Mouse (Mus musculus) heart, adult 2 months (tissue): ENCODE results near the gene Psmg3. TPM values are rescaled to one million over a fixed set of nuclear protein-coding genes. Genes with fewer than 3 reads are reported as not detected.
A peak's percentile ranks its signal among the peaks of the same experiment; 100 is the strongest.

ENCODE experiments used
- DNase-seq, 2 experiments: peaks; one replicate each; pipeline ENCODE4 v3.0.0; 2021
- H3K27ac ChIP-seq: fragments of 200-600 bp; 2 replicates; pipeline ENCODE4 v1.8.1; 2022
- H3K27me3 ChIP-seq: fragments of 200-500 bp; 2 replicates; pipeline ENCODE4 v1.6.1; 2012; ENCODE audit warnings: mild to moderate bottlenecking, low read length, inconsistent platforms, mixed read lengths; ENCODE audit not compliant: control insufficient read depth, insufficient read depth
- H3K36me3 ChIP-seq: fragments of 200-500 bp; 2 replicates; pipeline ENCODE4 v1.6.1; 2012; ENCODE audit warnings: low read length, inconsistent platforms; ENCODE audit not compliant: control insufficient read depth, insufficient read depth
- H3K4me1 ChIP-seq: fragments of 200-500 bp; 2 replicates; pipeline ENCODE4 v1.6.1; 2011; ENCODE audit warnings: low read length; ENCODE audit not compliant: control insufficient read depth, insufficient read depth
- H3K4me3 ChIP-seq: fragments of 200-600 bp; 2 replicates; pipeline ENCODE4 v1.8.1; 2022
- H3K79me2 ChIP-seq: fragments of 200-500 bp; replicated peaks from 2 replicates; pipeline ENCODE4 v1.6.1; 2012; ENCODE audit warnings: mild to moderate bottlenecking, inconsistent platforms, low read length, moderate library complexity, mixed read lengths; ENCODE audit not compliant: control insufficient read depth, insufficient read depth
- H3K9ac ChIP-seq: fragments of 200-500 bp; 2 replicates; pipeline ENCODE4 v1.6.1; 2012; ENCODE audit warnings: low read depth, mild to moderate bottlenecking, control low read depth, inconsistent platforms, low read length, mixed read lengths
- CTCF ChIP-seq: fragments of 200-600 bp; IDR thresholded peaks from 2 replicates; pipeline ENCODE4 v1.8.1; 2022; ENCODE audit warnings: antibody characterized with exemption, mild to moderate bottlenecking, moderate library complexity
- EP300 ChIP-seq: fragments of 200-500 bp; IDR thresholded peaks from 2 replicates; pipeline ENCODE4 v1.6.1; 2011; ENCODE audit warnings: low read depth, low read length, control low read depth; ENCODE audit not compliant: insufficient read depth
- POLR2A ChIP-seq: fragments of 200-500 bp; IDR thresholded peaks from 2 replicates; pipeline ENCODE4 v1.6.1; 2011; ENCODE audit warnings: mild to moderate bottlenecking, low read depth, low read length, control low read depth; ENCODE audit not compliant: insufficient read depth
- WGBS: fragments of 180-500 bp; shearing (Covaris S2); methylation state at CpG from one replicate; pipeline ENCODE4 v1.1.7; 2018; 5-methylcytosine and 5-hydroxymethylcytosine counted together
- intact Hi-C: fragments of 180-260 bp; cut with DNase I; formaldehyde crosslinking; loops from one replicate; pipeline ENCODE4 v1.15.1; 2025
- polyA plus RNA-seq: library from polyadenylated mRNA; depleted of rRNA; stranded (reverse); fragments of >200 nt; gene quantifications from 2 replicates; pipeline ENCODE4 v1.2.3, GENCODE M21; 2012
- total RNA-seq, 2 experiments: library from RNA; stranded (reverse); gene quantifications; 2 replicates each; pipeline ENCODE4 v1.2.3; 2021

The Psmg3 gene
- total and polyA plus RNA-seq, 3 experiments, result 9.9 to 15.7 (median 11.3) TPM

DNA sequence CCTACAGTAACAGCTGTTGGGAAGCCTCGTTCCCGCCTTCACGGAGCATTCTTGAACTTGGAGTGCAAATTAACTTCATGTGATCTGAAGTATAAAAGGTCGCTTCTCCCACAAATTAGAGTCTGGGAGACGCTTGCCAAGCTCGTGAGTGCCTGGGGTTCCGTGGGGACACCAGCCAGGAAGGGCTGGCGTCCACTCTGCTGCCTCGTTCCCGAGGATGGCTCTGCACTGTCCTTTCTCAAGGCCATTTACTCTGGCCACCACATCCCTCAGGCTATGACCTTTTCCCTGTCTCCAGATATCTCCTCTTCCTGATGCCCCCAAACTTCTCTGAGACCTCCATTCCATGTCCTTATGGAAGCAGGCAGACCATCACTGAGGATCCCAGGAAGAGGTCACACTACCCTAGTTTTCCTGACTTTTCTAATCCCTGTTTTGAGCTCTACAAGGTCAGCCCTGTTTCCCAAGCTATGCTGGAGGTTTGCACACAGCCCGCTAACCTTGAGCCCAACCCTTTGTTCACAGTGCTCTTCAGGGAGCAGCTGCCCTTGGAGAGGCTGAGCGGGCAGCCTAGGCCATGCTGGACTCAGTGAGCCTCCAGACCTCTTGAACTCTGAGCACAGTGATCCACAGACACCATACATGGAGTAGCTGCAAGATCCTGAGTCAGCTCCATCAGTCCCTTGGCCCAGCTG is 23.1 kb upstream of the Psmg3 start:
- Histone ChIP-seq H3K27ac (no peak overlapping the region), H3K27me3 (no peaks in the 10 kb centered on the region), H3K4me3 (no peak overlapping the region), H3K4me1 (no peaks in the 10 kb centered on the region; the same call in 1 of the 2 replicates), H3K36me3 (no peaks in the 10 kb centered on the region), H3K79me2 (no peaks in the 10 kb centered on the region), H3K9ac (no peak overlapping the region)
- DNase-seq, result no peak
- intact Hi-C loops, result no loop called here
- TF ChIP-seq EP300 (no peak), CTCF (no peak), POLR2A (no peak)
- 58% methylated on average over 12 of the region's 12 CpGs for WGBS

DNA sequence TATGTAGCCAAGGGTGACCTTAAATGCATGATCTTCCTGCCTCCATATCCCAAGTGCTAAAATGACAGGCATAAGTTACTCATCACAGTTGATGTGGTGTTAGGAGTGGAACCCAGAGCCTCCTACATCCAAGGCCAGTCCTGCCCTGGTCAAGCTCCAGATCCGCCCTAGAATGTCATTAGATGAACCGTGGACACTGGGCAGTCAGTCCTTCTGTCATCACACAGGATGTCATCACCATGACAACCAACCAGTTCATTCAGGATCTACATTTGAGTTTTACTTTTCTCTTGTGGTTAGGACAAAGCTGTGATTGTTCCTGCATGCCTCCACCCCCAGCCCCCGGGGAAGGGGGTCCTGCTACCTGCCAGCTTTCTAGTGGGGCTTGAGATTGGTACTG is 12.5 kb upstream of the Psmg3 start:
- Histone ChIP-seq H3K27ac (no peak overlapping the region), H3K79me2 (no peaks in the 10 kb centered on the region), H3K4me1 (no peaks in the 10 kb centered on the region), H3K9ac (no peak overlapping the region), H3K4me3 (no peak overlapping the region), H3K36me3 (no peaks in the 10 kb centered on the region), H3K27me3 (no peaks in the 10 kb centered on the region)
- no peak for TF ChIP-seq CTCF
- TF ChIP-seq EP300, result no peak
- TF ChIP-seq POLR2A, result no peak
- WGBS, result 30% methylated on average over 3 of the region's 3 CpGs
- no peak for DNase-seq
- intact Hi-C loops, result loop anchor here (2.0 to 5.0 kb wide), 4 partner anchors 94 to 573 kb away; no protein-coding TSS in a partner anchor

GRCm38 (mm10) chr5:139838476-139838892 is 11.8 kb upstream of the Psmg3 start:
- Histone ChIP-seq H3K79me2 (no peaks in the 10 kb centered on the region), H3K4me1 (no peaks in the 10 kb centered on the region), H3K4me3 (no peak overlapping the region), H3K9ac (no peak overlapping the region), H3K36me3 (no peaks in the 10 kb centered on the region), H3K27ac (no peak overlapping the region), H3K27me3 (no peaks in the 10 kb centered on the region)
- intact Hi-C loops, result loop anchor here (1.0 to 5.0 kb wide), 8 partner anchors 94 to 698 kb away; no protein-coding TSS in a partner anchor
- peak; percentile 72 for TF ChIP-seq CTCF
- no peak for TF ChIP-seq EP300
- no peak for TF ChIP-seq POLR2A
- DNase-seq, result peak; percentile 34 to 64
- 13% methylated on average over 2 of the region's 2 CpGs for WGBS

DNA sequence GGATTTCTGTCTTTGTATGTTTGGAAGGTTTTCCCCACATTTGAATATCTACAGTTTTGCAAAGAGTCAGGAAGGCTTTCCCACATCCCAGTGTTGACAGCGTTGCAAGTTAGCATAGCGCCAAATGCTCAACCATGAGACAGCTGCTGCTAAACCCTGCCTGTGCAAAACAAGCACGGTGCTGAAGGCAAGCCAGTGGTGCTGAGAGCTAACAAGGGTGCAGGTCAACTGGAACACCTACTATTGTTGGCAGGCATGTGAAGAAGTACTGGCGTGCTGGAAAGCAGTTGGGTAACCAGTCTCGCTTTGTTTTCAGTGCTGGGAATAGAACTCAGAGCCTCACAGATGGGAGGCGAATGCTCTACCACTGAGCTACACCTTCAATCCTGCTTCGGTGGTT is 9.0 kb upstream of the Psmg3 start:
- no peak overlapping the region for H3K4me3 ChIP-seq
- no peaks in the 10 kb centered on the region for H3K79me2 ChIP-seq
- intact Hi-C loops, result loop anchor here (5.0 kb wide), 2 partner anchors 362 to 577 kb away; no protein-coding TSS in a partner anchor
- no peak overlapping the region for H3K9ac ChIP-seq
- H3K27ac ChIP-seq, result no peak overlapping the region
- no peaks in the 10 kb centered on the region for H3K4me1 ChIP-seq
- DNase-seq, result no peak
- WGBS, result 70% methylated on average over 7 of the region's 7 CpGs
- TF ChIP-seq CTCF, result no peak
- no peak for TF ChIP-seq POLR2A
- no peak for TF ChIP-seq EP300
- no peaks in the 10 kb centered on the region for H3K27me3 ChIP-seq
- no peaks in the 10 kb centered on the region for H3K36me3 ChIP-seq

GRCm38 (mm10) chr5:139832125-139832524 is 5.4 kb upstream of the Psmg3 start:
- H3K9ac ChIP-seq, result no peak overlapping the region
- DNase-seq, result no peak
- no peak overlapping the region for H3K27ac ChIP-seq
- no peaks in the 10 kb centered on the region for H3K79me2 ChIP-seq
- 35% methylated on average over 7 of the region's 7 CpGs for WGBS
- no peaks in the 10 kb centered on the region for H3K36me3 ChIP-seq
- no peak for TF ChIP-seq EP300
- TF ChIP-seq POLR2A, result no peak
- TF ChIP-seq CTCF, result no peak
- no peaks in the 10 kb centered on the region for H3K4me1 ChIP-seq
- no peak overlapping the region for H3K4me3 ChIP-seq
- intact Hi-C loops, result no loop called here
- no peaks in the 10 kb centered on the region for H3K27me3 ChIP-seq

DNA sequence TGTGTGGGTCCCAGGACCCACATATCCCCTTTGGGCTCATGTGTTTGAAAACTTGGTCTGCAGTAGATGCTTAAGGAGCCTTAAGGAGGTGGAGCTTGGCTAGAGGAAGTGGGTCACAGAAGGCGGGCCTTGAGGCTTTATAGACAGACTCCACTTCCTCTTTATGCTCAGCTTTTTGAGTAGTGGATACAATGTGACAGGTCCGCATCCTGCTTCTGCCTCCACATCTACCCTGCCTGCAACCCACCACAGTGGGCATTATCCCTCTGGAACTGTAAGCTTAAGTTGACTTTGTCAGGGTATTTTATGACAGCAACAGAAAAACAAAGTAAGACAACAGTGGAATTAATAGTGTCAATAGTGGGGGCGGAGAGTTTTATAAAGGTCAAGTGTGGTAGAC is 4.0 kb upstream of the Psmg3 start:
- H3K27me3 ChIP-seq, result no peaks in the 10 kb centered on the region
- no peaks in the 10 kb centered on the region for H3K36me3 ChIP-seq
- WGBS, result 79% methylated on average over 3 of the region's 3 CpGs
- no peak overlapping the region for H3K4me3 ChIP-seq
- H3K4me1 ChIP-seq, result peaks cover 5% of the 10 kb centered on the region
- H3K27ac ChIP-seq, result no peak overlapping the region
- H3K9ac ChIP-seq, result no peak overlapping the region
- no peaks in the 10 kb centered on the region for H3K79me2 ChIP-seq
- no peak for DNase-seq
- intact Hi-C loops, result no loop called here
- TF ChIP-seq POLR2A, result no peak
- TF ChIP-seq EP300, result no peak
- no peak for TF ChIP-seq CTCF
